Mouse (Mus musculus) intestine, postnatal 0 days (tissue): ENCODE data around the gene Klc1. TPM values are rescaled to one million over a fixed set of nuclear protein-coding genes. Genes with fewer than 3 reads are reported as not detected.

ENCODE experiments used
- ATAC-seq: fragments of 200-750 bp; cut with Nextera tagmentation; 2 replicates; pipeline ENCODE4 v1.8.0; 2017; ENCODE audit warnings: mild to moderate bottlenecking, moderate TSS enrichment, moderate library complexity
- H3K27ac ChIP-seq: fragments of 300-500 bp; sonication (generic); 2 replicates; pipeline ENCODE4 v1.5.1; 2014; ENCODE audit warnings: mild to moderate bottlenecking, low read depth, low read length, moderate library complexity
- H3K27me3 ChIP-seq: fragments of 300-500 bp; sonication (generic); replicated peaks from 2 replicates; pipeline ENCODE4 v1.6.1; 2014; ENCODE audit warnings: low read length, mixed read lengths; ENCODE audit not compliant: control insufficient read depth, insufficient read depth
- H3K36me3 ChIP-seq: fragments of 300-500 bp; sonication (generic); 2 replicates; pipeline ENCODE4 v1.6.1; 2014; ENCODE audit warnings: mild to moderate bottlenecking, moderate library complexity; ENCODE audit not compliant: control insufficient read depth, insufficient read depth
- H3K4me1 ChIP-seq: fragments of 300-500 bp; sonication (generic); replicated peaks from 2 replicates; pipeline ENCODE4 v1.6.1; 2014; ENCODE audit warnings: antibody characterized with exemption, low read length, mixed read lengths; ENCODE audit not compliant: control insufficient read depth, insufficient read depth
- H3K4me2 ChIP-seq: fragments of 300-500 bp; sonication (generic); replicated peaks from 2 replicates; pipeline ENCODE4 v1.6.1; 2014; ENCODE audit warnings: low read depth, mild to moderate bottlenecking, moderate library complexity
- H3K4me3 ChIP-seq: fragments of 300-500 bp; sonication (generic); 2 replicates; pipeline ENCODE4 v1.5.1; 2014; ENCODE audit warnings: low read depth, low read length
- H3K9ac ChIP-seq: fragments of 300-500 bp; sonication (generic); 2 replicates; pipeline ENCODE4 v1.6.1; 2014; ENCODE audit warnings: mild to moderate bottlenecking, low read depth, low read length
- H3K9me3 ChIP-seq: fragments of 300-500 bp; sonication (generic); 2 replicates; pipeline ENCODE4 v1.6.1; 2016; ENCODE audit warnings: mixed run types; ENCODE audit not compliant: control insufficient read depth
- CTCF ChIP-seq: sonication (generic); IDR thresholded peaks from 2 replicates; pipeline ENCODE4 v1.5.1; 2016; ENCODE audit warnings: low read depth, mild to moderate bottlenecking, control low read depth, antibody characterized with exemption, moderate library complexity
- WGBS: fragments of 180-500 bp; shearing (Covaris S2); extraction: QIAGEN DNeasy Blood & Tissue Kit; methylation state at CpG from one replicate; pipeline ENCODE4 v1.1.7; 2014; 5-methylcytosine and 5-hydroxymethylcytosine counted together
- polyA plus RNA-seq: library from polyadenylated mRNA; unstranded; fragments of >200 nt; fragmentation: Nextera tagmentation; extraction: Ambion mirVana; gene quantifications from 2 replicates; pipeline ENCODE4 v1.2.1, GENCODE M21; 2015

The Klc1 gene
- polyA plus RNA-seq, 1 experiment from 2014 or later, result 42.9 TPM

DNA sequence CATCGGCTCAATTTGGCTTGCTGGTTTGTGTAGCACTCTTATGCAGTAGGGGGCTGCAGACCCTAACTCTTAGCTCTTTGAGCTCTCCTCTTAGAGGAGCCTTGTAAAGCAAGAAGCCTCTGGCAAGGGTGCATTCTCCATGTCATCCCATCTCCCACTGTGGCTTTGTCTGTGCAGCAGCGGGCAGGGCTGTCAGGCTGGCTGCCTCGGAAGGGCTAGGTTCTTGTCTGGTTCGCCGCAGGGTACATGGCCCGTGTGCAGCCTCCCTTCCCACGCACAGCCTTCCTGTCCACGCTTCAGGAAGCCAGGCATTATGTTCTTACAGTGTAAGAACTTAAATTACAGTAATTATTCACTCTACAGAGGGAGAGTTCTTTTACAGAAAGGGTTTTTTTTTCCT, 40.0 kb upstream of the Klc1 start:
- ATAC-seq, result no peak
- Histone ChIP-seq H3K9me3 (no peaks in the 10 kb centered on the region), H3K27ac (no peak overlapping the region), H3K4me2 (no peak overlapping the region), H3K9ac (no peak overlapping the region), H3K27me3 (no peaks in the 10 kb centered on the region), H3K36me3 (no peaks in the 10 kb centered on the region), H3K4me3 (no peak overlapping the region), H3K4me1 (no peaks in the 10 kb centered on the region)
- WGBS, result 67% methylated on average over 8 of the region's 8 CpGs
- no peak for TF ChIP-seq CTCF

DNA sequence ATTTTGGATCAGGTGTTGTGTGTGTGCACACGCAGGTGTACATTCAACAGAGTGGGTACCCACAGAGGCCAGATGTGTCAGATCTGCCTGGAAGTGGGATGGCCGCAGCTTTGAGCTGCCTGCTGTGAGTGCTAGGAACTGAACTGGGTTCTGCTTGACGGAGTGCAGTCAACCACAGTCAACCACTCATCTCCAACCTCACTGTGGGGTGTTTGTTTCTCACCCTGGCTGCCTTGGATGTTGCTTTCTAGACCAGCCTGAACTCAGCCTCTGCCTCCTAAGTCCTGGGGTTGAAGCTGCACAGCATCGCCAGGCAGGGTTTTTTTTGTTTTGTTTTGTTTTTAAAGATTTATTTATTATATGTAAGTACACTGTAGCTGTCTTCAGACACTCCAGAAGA, 38.4 kb upstream of the Klc1 start:
- WGBS, result 92% methylated on average over 4 of the region's 4 CpGs
- H3K27me3 ChIP-seq, result no peaks in the 10 kb centered on the region
- no peak overlapping the region for H3K4me3 ChIP-seq
- no peak for TF ChIP-seq CTCF
- H3K4me1 ChIP-seq, result no peaks in the 10 kb centered on the region
- peaks cover 9% of the 10 kb centered on the region for H3K36me3 ChIP-seq
- no peak overlapping the region for H3K9ac ChIP-seq
- H3K9me3 ChIP-seq, result no peaks in the 10 kb centered on the region
- no peak for ATAC-seq
- no peak overlapping the region for H3K27ac ChIP-seq
- no peak overlapping the region for H3K4me2 ChIP-seq

DNA sequence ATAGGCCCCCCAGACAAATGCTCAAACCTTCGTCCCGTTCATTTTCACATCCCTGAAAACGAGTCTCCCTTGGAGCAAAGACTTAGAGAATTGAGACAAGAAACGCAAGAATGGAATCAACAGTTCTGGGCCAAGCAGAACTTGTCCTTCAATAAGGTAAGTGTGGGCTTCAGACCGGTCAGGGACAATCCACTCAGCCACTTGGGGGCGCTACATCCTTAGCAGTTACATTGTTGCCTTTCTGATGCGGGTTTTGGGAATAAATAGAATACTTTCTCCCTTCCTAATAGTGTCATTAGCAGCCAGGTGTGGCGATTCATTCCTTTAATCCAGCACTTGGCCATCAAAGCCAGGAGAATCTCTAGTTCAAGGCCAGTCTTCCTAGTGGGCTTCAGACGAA, 36.0 kb upstream of the Klc1 start:
- H3K4me1 ChIP-seq, result no peaks in the 10 kb centered on the region
- ATAC-seq, result no peak
- H3K9me3 ChIP-seq, result no peaks in the 10 kb centered on the region
- no peak overlapping the region for H3K4me3 ChIP-seq
- no peak overlapping the region for H3K9ac ChIP-seq
- peaks cover 24% of the 10 kb centered on the region for H3K36me3 ChIP-seq
- peak; percentile 73 for TF ChIP-seq CTCF
- H3K27ac ChIP-seq, result no peak overlapping the region
- WGBS, result 76% methylated on average over 9 of the region's 9 CpGs
- no peak overlapping the region for H3K4me2 ChIP-seq
- H3K27me3 ChIP-seq, result no peaks in the 10 kb centered on the region

DNA sequence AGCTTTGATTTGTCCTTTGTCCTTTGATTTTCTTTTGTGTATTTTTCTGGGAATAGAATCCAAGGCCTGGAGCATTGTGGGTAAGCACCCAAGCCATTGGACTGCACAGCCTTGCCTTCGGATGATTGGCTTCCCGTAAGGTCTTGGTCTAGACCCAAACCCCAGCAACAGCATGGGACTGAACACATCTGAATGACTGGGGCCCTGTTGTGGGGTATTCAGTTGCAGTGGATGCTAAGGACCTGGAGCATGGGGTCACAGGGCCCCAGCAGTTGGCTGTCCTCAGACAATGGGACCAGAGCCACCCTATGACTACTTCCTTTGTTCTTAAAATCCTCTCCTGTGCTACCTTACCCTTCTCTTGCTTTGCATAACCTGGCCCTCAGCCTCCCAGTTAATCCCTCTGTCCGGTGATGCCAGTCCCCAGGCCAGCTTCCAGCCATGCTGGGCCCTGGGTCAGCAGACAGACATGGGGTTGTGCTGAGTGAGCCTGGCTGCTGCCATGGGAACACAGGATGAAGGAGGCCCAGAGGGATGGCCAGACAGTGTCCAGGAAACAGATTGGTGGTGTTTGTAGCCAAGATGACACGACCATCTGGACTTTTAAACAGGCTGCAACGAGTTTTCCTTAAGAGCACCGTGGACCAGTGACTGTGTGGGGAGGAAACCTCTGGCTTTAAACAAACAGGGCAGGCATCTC, 33.9 kb upstream of the Klc1 start:
- Histone ChIP-seq H3K4me2 (no peak overlapping the region), H3K27ac (0 out of 2 replicates have a peak overlapping the region, but pooled peaks have one; percentile 46), H3K36me3 (peaks cover 36% of the 10 kb centered on the region), H3K4me3 (no peak overlapping the region), H3K9ac (no peak overlapping the region), H3K4me1 (no peaks in the 10 kb centered on the region), H3K27me3 (no peaks in the 10 kb centered on the region), H3K9me3 (no peaks in the 10 kb centered on the region)
- TF ChIP-seq CTCF, result no peak
- no peak for ATAC-seq
- 69% methylated on average over 6 of the region's 6 CpGs for WGBS

DNA sequence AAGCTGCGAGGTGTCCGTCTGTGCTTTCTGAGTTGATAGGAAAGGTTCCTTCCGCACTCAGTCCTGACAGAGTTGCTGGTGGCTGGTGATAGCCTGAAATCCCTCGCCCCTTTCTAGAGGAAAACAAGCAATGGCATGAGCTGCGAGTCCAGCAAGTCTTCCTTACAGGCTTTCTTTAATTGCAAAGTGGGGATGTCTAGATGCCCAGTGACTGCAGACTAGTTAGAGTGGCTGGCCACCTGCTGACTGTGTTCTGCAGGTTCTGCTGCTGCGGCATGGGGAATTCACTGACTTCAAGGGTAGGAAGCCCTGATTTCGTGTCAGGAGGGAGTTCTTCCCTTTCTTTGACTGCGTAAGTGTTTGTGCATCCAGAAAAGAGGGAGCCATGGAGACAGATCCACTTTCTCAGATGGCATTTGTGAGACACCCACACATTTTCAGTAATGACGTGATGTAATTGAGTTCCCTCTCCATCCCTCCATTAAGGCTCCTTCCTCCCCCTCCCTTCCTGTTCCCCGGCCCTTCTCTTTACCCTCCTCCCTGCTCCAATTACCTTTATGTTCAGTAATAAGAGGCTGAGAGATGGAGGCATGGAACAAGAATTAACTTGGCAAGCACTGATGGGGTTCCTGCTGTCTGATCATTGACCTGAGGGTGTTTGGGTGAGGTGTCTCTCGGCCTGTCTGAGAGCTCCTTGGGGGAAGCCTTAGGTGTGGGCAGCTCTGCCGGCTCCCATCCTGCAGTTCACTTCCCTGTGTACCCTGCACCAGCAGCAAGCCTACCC, 33.1 kb upstream of the Klc1 start:
- no peak overlapping the region for H3K9ac ChIP-seq
- no peaks in the 10 kb centered on the region for H3K27me3 ChIP-seq
- peaks cover 39% of the 10 kb centered on the region for H3K36me3 ChIP-seq
- no peak for TF ChIP-seq CTCF
- H3K9me3 ChIP-seq, result no peaks in the 10 kb centered on the region
- no peak overlapping the region for H3K4me2 ChIP-seq
- 74% methylated on average over 12 of the region's 12 CpGs for WGBS
- peak overlapping the region; percentile 46; the same call in 1 of the 2 replicates for H3K27ac ChIP-seq
- no peak for ATAC-seq
- H3K4me3 ChIP-seq, result no peak overlapping the region
- no peaks in the 10 kb centered on the region for H3K4me1 ChIP-seq

DNA sequence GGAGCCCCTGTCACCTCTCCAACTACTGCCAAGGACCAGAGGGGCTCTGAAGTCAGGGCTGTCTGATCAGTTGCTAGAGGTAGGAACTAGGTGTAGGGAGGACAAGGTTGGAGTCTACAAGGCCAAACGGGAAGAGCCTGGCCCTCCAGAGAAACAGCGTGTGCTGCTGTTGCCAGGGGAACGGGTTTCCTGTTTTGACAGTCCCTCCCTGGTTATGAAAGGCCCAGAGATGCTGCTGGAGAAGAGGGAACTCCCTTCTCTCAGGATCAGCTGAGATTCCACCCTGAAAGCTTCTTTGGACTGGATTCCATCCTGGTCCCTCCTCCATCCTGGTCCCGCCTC, 32.6 kb upstream of the Klc1 start:
- no peak for ATAC-seq

More for the DNA sequence above, 32.6 kb upstream of the Klc1 start:
- H3K9ac ChIP-seq, result no peak overlapping the region
- H3K27ac ChIP-seq, result no peak overlapping the region
- peaks cover 39% of the 10 kb centered on the region for H3K36me3 ChIP-seq
- TF ChIP-seq CTCF, result no peak
- H3K27me3 ChIP-seq, result no peaks in the 10 kb centered on the region
- 63% methylated on average over 4 of the region's 4 CpGs for WGBS
- H3K4me3 ChIP-seq, result no peak overlapping the region
- no peak overlapping the region for H3K4me2 ChIP-seq
- H3K4me1 ChIP-seq, result no peaks in the 10 kb centered on the region
- H3K9me3 ChIP-seq, result no peaks in the 10 kb centered on the region
